Mouse (Mus musculus) gastrocnemius, postnatal 14 days (tissue): ENCODE measurements around the gene Cpxcr1. TPM values are rescaled to one million over a fixed set of nuclear protein-coding genes. Genes with fewer than 3 reads are reported as not detected.

Experiments
- DNase-seq: peaks from one replicate; pipeline ENCODE4 v3.0.0; 2021; ENCODE audit warnings: mixed read lengths
- intact Hi-C: fragments of 180-260 bp; cut with DNase I; formaldehyde crosslinking; loops from one replicate; pipeline ENCODE4 v1.15.1; 2025; ENCODE audit warnings: low total_unique reads
- long read RNA-seq, 2 experiments: library from polyadenylated mRNA; stranded (forward); transcript quantifications; one replicate each; pipeline ENCODE4 v2.0.0; 2021
- total RNA-seq, 2 experiments: library from RNA; stranded (reverse); gene quantifications; 2 replicates each; pipeline ENCODE4 v1.2.3; 2021

The Cpxcr1 gene
- total RNA-seq, result not detected
- long read RNA-seq, experiment 1, result 0 reads
- long read RNA-seq, experiment 2, result 0 reads

- intact Hi-C loops, result no loop called here
- DNase-seq, result no peak
These were observed at the start of gene Cpxcr1 for GRCm38 (mm10) chrX:116448644-116449043. Cpxcr1 (plus strand) TSS chrX:116448944.

Other genes with a start within 250 kb of the Cpxcr1 start
- gene H2afb2, start 232.2 kb downstream of the Cpxcr1 start, total RNA-seq, result not detected